Mouse (Mus musculus) spleen, adult 2 months (tissue): ENCODE measurements around the gene Kcnj14.

ENCODE experiments used
- CTCF ChIP-seq: fragments of 200-500 bp; IDR thresholded peaks from 2 replicates; pipeline ENCODE4 v1.5.1; 2011; ENCODE audit warnings: mild to moderate bottlenecking, inconsistent platforms; ENCODE audit not compliant: insufficient read depth, insufficient read length, insufficient replicate concordance; ENCODE audit errors: extremely low read depth
- POLR2A ChIP-seq: fragments of 200-500 bp; IDR thresholded peaks from 2 replicates; pipeline ENCODE4 v1.6.1; 2011; ENCODE audit warnings: low read depth, low read length, inconsistent platforms

- TF ChIP-seq CTCF (no peak), POLR2A (no peak)
These were observed 45.4 kb downstream of the Kcnj14 start for GRCm38 (mm10) chr7:45779081-45779641.
